Mouse (Mus musculus): ENCODE measurements around the gene Tmem43.

DNA sequence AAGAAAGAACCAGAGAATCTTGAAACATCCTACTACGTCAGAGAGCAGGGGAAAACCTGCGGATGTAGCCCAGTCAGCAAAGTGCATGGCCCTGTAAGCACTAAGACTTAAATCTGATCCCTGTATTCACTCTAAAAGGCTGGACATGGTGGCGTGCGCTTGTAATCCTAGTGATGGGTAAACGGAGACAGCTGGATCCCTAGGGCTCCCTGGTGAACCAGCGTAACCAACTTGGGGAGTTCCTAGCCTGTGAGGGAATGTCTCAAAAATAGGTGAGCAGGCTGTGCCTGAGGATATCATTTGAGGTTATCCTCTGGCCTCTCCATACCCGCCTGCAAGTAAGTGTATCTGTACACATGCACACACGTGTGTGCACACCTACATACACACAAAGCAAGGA, 57.2 kb downstream of the Tmem43 start:
- TF ChIP-seq GATA2 (IDR thresholded peaks at IDR 0.05; ENCODE audit: borderline replicate concordance, low read depth, low read length) = no peak
- TF ChIP-seq CTCF (IDR thresholded peaks at IDR 0.05; ENCODE audit: low read depth, low read length) = no peak
